10 mouse cellular contexts compared by ENCODE assay signal in the genomic region with DNA sequence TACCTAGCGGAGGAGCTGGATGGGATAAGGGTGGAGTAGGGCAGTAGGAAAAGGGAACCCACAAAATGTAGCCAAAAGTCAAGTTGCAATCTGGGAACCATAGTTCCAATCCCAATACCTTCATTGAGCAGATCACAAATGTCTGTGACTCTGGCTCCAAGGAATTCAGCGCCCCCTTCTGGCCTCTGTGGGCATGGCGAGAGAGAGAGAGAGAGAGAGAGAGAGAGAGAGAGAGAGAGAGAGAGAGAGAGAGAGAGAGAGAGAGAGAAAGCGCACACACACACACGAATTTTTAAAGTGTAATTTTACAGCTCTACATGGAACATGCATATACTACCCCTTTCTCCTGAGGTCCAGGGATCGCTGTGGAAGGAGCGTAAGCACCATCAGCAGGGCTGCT. TPM values are rescaled to one million over a fixed set of nuclear protein-coding genes. Genes with fewer than 3 reads are reported as not detected.
DNase-seq lines count a peak whose midpoint lies in the region; ATAC-seq and TF ChIP-seq lines count a peak whose summit lies in the region.
"Had no signal": no experiment of that assay in that cellular context is flagged by ENCODE, and none has a peak within 500 bp of the region (broad histone marks: within the 10 kb centered on the region; RNA-seq: fewer than 3 reads in every experiment).

No protein-coding gene starts in this region.

- H3K4me2 ChIP-seq in liver, embryonic 11.5 days = 0 out of 2 replicates have a peak overlapping the region, but pooled peaks have one; percentile 14
- H3K4me2 ChIP-seq: neural tube, embryonic 13.5 days had no signal

- H3K27me3 ChIP-seq in E14TG2a.4 (ENCODE audit: insufficient read depth, low read length) = peaks cover 25% of the 10 kb centered on the region
- no peaks in the 10 kb centered on the region for H3K27me3 ChIP-seq in liver, embryonic 11.5 days (replicated peaks; ENCODE audit: control insufficient read depth, insufficient read depth, low read length)
- H3K27me3 ChIP-seq: neural tube, embryonic 13.5 days had no signal

- H3K36me3 ChIP-seq in E14TG2a.4 (ENCODE audit: insufficient read depth, low read length) = no peaks in the 10 kb centered on the region
- H3K36me3 ChIP-seq in liver, embryonic 11.5 days (ENCODE audit: control insufficient read depth, insufficient read depth, low read length) = no peaks in the 10 kb centered on the region
- H3K36me3 ChIP-seq: neural tube, embryonic 13.5 days had no signal

- no peak overlapping the region for H3K27ac ChIP-seq in liver, embryonic 11.5 days (ENCODE audit: low read depth, low read length)
- H3K27ac ChIP-seq: neural tube, embryonic 13.5 days had no signal

- ATAC-seq in liver, embryonic 11.5 days (replicated peaks; ENCODE audit: low FRiP score) = no peak

- H3K4me1 ChIP-seq in E14TG2a.4 (replicated peaks; ENCODE audit: low read depth, low read length) = peaks cover 9% of the 10 kb centered on the region
- H3K4me1 ChIP-seq in liver, embryonic 11.5 days (replicated peaks; ENCODE audit: control insufficient read depth, insufficient read depth, low read length) = peaks cover 3% of the 10 kb centered on the region

- peak; percentile 56 for TF ChIP-seq CTCF in E14TG2a.4 (conservative IDR thresholded peaks at IDR 0.05; ENCODE audit: low read length)

- no peak overlapping the region for H3K9ac ChIP-seq in liver, embryonic 11.5 days (ENCODE audit: low read depth, low read length)
- H3K9ac ChIP-seq: neural tube, embryonic 13.5 days had no signal

- H3K4me3 ChIP-seq in E14TG2a.4 (replicated peaks; ENCODE audit: low read length) = no peak overlapping the region
- no peak overlapping the region for H3K4me3 ChIP-seq in liver, embryonic 11.5 days (ENCODE audit: low read depth, low read length)
- H3K4me3 ChIP-seq: neural tube, embryonic 13.5 days had no signal

- WGBS in liver, embryonic 11.5 days = 25% methylated on average over 6 of the region's 7 CpGs

- no peaks in the 10 kb centered on the region for H3K9me3 ChIP-seq in E14TG2a.4 (ENCODE audit: low read length)
- 0 out of 2 replicates have a peak, but pooled peaks cover 3% of the 10 kb centered on the region for H3K9me3 ChIP-seq in liver, embryonic 11.5 days (ENCODE audit: control insufficient read depth, low read length)

- DNase-seq in kidney, postnatal 4 days = peak; percentile 62 to 67
- no peak for DNase-seq in kidney, adult 8-10 months
- DNase-seq in T-cell, adult 2 months (ENCODE audit: low spot score) = peak; percentile 65
- DNase-seq in liver, embryonic 11.5 days (ENCODE audit: low spot score) = no peak
- peak; percentile 61 for DNase-seq in thymus, postnatal 0 days (ENCODE audit: low spot score)
- DNase-seq in heart, adult 18-20 months = no peak
- no peak for DNase-seq in gastrocnemius, postnatal 10 days

RNA-seq across cellular contexts. Expression of a gene that starts 6.8 kb away (rescaled TPM):
- polyA plus RNA-seq in liver, embryonic 11.5 days (2014; fragmentation: Nextera tagmentation; extraction: Ambion mirVana) = 119 and 123 TPM in 2 replicates
- 105 and 120 TPM in 2 replicates for polyA plus RNA-seq in thymus, postnatal 0 days (2015; fragmentation: Nextera tagmentation; extraction: Ambion mirVana)
- total RNA-seq in heart, adult 18-20 months (2021) = 1 to 10 TPM in 1 of 2 experiments, under 1 TPM in 1; 0.69 to 2.4 TPM
- total RNA-seq in gastrocnemius, postnatal 10 days (2021) = 1 to 10 TPM in 1 of 2 experiments, under 1 TPM in 1; 0.14 to 1.8 TPM

RNA-seq across cellular contexts. Expression of a gene that starts 14.2 kb away (rescaled TPM):
- not detected in 2 replicates for polyA plus RNA-seq in liver, embryonic 11.5 days (2014; fragmentation: Nextera tagmentation; extraction: Ambion mirVana)
- polyA plus RNA-seq in thymus, postnatal 0 days (2015; fragmentation: Nextera tagmentation; extraction: Ambion mirVana) = 0.05 TPM in 1 of 2 replicates, not detected in the other
- not detected for total RNA-seq in heart, adult 18-20 months (2021)
- not detected for total RNA-seq in gastrocnemius, postnatal 10 days (2021)
- total RNA-seq: layer of hippocampus, adult 18-20 months had no signal
- polyA plus RNA-seq: neural tube, embryonic 13.5 days had no signal

RNA-seq across cellular contexts. Expression of a gene that starts 29.5 kb away (rescaled TPM):
- 0.22 TPM in 1 of 2 replicates, not detected in the other for polyA plus RNA-seq in liver, embryonic 11.5 days (2014; fragmentation: Nextera tagmentation; extraction: Ambion mirVana)
- polyA plus RNA-seq in thymus, postnatal 0 days (2015; fragmentation: Nextera tagmentation; extraction: Ambion mirVana) = not detected in 2 replicates
- total RNA-seq in heart, adult 18-20 months (2021) = under 1 TPM in 1 of 2 experiments, not detected in 1; 0.32 TPM
- total RNA-seq in gastrocnemius, postnatal 10 days (2021) = not detected
- total RNA-seq: layer of hippocampus, adult 18-20 months had no signal

RNA-seq across cellular contexts. Expression of a gene that starts 36.2 kb away (rescaled TPM):
- 30.2 and 34.8 TPM in 2 replicates for polyA plus RNA-seq in liver, embryonic 11.5 days (2014; fragmentation: Nextera tagmentation; extraction: Ambion mirVana)
- polyA plus RNA-seq in thymus, postnatal 0 days (2015; fragmentation: Nextera tagmentation; extraction: Ambion mirVana) = 30.2 and 33.3 TPM in 2 replicates
- total RNA-seq in heart, adult 18-20 months (2021) = 1 to 10 TPM; 6.6 to 8.4 TPM
- 10 to 100 TPM; 15.4 to 17.1 TPM for total RNA-seq in gastrocnemius, postnatal 10 days (2021)

RNA-seq across cellular contexts. Expression of a gene that starts 46.8 kb away (rescaled TPM):
- polyA plus RNA-seq in liver, embryonic 11.5 days (2014; fragmentation: Nextera tagmentation; extraction: Ambion mirVana) = 5.6 and 5.8 TPM in 2 replicates
- 4.6 and 5.5 TPM in 2 replicates for polyA plus RNA-seq in thymus, postnatal 0 days (2015; fragmentation: Nextera tagmentation; extraction: Ambion mirVana)
- 1 to 10 TPM; 2.5 TPM for total RNA-seq in heart, adult 18-20 months (2021)
- 1 to 10 TPM; 2.1 to 4.0 TPM for total RNA-seq in gastrocnemius, postnatal 10 days (2021)

Comparison
In these comparisons a context has a peak if more than half of its experiments do, and no peak if none do; other contexts are left out.
1. DNase-seq: peak in kidney, postnatal 4 days (2 of 2), T-cell, adult 2 months (single experiment) and thymus, postnatal 0 days (single experiment); none in kidney, adult 8-10 months (0 of 2), liver, embryonic 11.5 days (single experiment), heart, adult 18-20 months (0 of 2) and gastrocnemius, postnatal 10 days (single experiment).